Mouse (Mus musculus): Measurements from ENCODE around the gene Gm14744.
"Not testable (repeated sequence)": the region's sequence is repeated elsewhere in the genome, so short reads cannot be mapped to it uniquely, and the experiment has no call there.

Gene Gm14744

GRCm38 (mm10) chrX:77864458-77864857, at the start of gene Gm14744:
Gene Gm14744, plus strand, starts transcription at chrX:77864758.
- CTCF ChIA-PET, result not testable (repeated sequence)

- CTCF ChIA-PET, result no interaction called here
Measured at GRCm38 (mm10) chrX:77853523-77853922, 11.0 kb upstream of the Gm14744 start, which contains the start of gene Pbsn. Gene Pbsn, minus strand, starts transcription at chrX:77853623.

- CTCF ChIA-PET, result not testable (repeated sequence)
Measured at GRCm38 (mm10) chrX:77880033-77880432, 15.5 kb downstream of the Gm14744 start.

All from spleen, embryonic (tissue).